Mouse (Mus musculus) heart, embryonic 16.5 days (tissue): ENCODE results near the gene Pik3r5. TPM values are rescaled to one million over a fixed set of nuclear protein-coding genes. Genes with fewer than 3 reads are reported as not detected.

Source experiments
- ATAC-seq: fragments of 200-750 bp; cut with Nextera tagmentation; replicated peaks from 2 replicates; pipeline ENCODE4 v1.8.0; 2017; ENCODE audit warnings: moderate number of reproducible peaks; ENCODE audit not compliant: insufficient read depth, low FRiP score; ENCODE audit errors: extremely low read depth
- H3K27ac ChIP-seq: fragments of 300-500 bp; sonication (generic); 2 replicates; pipeline ENCODE4 v1.5.1; 2014; ENCODE audit warnings: mild to moderate bottlenecking, low read length, control low read depth, moderate library complexity
- H3K27me3 ChIP-seq: fragments of 300-500 bp; sonication (generic); 2 replicates; pipeline ENCODE4 v1.6.1; 2014; ENCODE audit warnings: low read length, mixed read lengths; ENCODE audit not compliant: control insufficient read depth, insufficient read depth
- H3K36me3 ChIP-seq: fragments of 300-500 bp; sonication (generic); 2 replicates; pipeline ENCODE4 v1.6.1; 2014; ENCODE audit not compliant: control insufficient read depth, insufficient read depth
- H3K4me1 ChIP-seq: fragments of 300-500 bp; sonication (generic); 2 replicates; pipeline ENCODE4 v1.6.1; 2014; ENCODE audit warnings: low read length, mixed read lengths; ENCODE audit not compliant: control insufficient read depth, insufficient read depth
- H3K4me2 ChIP-seq: fragments of 300-500 bp; sonication (generic); 2 replicates; pipeline ENCODE4 v1.6.1; 2014; ENCODE audit warnings: low read depth, mild to moderate bottlenecking, control low read depth, low read length
- H3K4me3 ChIP-seq: fragments of 300-500 bp; sonication (generic); 2 replicates; pipeline ENCODE4 v1.5.1; 2014; ENCODE audit warnings: mild to moderate bottlenecking, control low read depth, low read length
- H3K9ac ChIP-seq: fragments of 300-500 bp; sonication (generic); 2 replicates; pipeline ENCODE4 v1.6.1; 2014; ENCODE audit warnings: low read length, control low read depth
- H3K9me3 ChIP-seq: fragments of 300-500 bp; sonication (generic); replicated peaks from 2 replicates; pipeline ENCODE4 v1.6.1; 2016; ENCODE audit warnings: low read length; ENCODE audit not compliant: control insufficient read depth
- WGBS: fragments of 180-500 bp; shearing (Covaris S2); extraction: QIAGEN DNeasy Blood & Tissue Kit; methylation state at CpG from one replicate; pipeline ENCODE4 v1.1.7; 2014; 5-methylcytosine and 5-hydroxymethylcytosine counted together
- polyA plus RNA-seq: library from polyadenylated mRNA; unstranded; fragments of >200 nt; fragmentation: Nextera tagmentation; extraction: Ambion mirVana; gene quantifications from 2 replicates; pipeline ENCODE4 v1.2.1, GENCODE M21; 2015

Gene Pik3r5
- polyA plus RNA-seq, 1 experiment from 2014 or later: 2.5 TPM

- peak overlapping the region; percentile 8; the same call in 1 of the 2 replicates for H3K4me2 ChIP-seq
- ATAC-seq: peak; percentile 56
- H3K9me3 ChIP-seq: no peaks in the 10 kb centered on the region
- WGBS: 39% methylated on average over 10 of the region's 10 CpGs
- no peak overlapping the region for H3K4me3 ChIP-seq
- no peaks in the 10 kb centered on the region for H3K36me3 ChIP-seq
- peak overlapping the region; percentile 36; the same call in 1 of the 2 replicates for H3K27ac ChIP-seq
- peaks cover 5% of the 10 kb centered on the region; the same call in 1 of the 2 replicates for H3K4me1 ChIP-seq
- no peaks in the 10 kb centered on the region for H3K27me3 ChIP-seq
- H3K9ac ChIP-seq: no peak overlapping the region
These were observed 19.4 kb downstream of the Pik3r5 start for GRCm38 (mm10) chr11:68451282-68451735.

DNA sequence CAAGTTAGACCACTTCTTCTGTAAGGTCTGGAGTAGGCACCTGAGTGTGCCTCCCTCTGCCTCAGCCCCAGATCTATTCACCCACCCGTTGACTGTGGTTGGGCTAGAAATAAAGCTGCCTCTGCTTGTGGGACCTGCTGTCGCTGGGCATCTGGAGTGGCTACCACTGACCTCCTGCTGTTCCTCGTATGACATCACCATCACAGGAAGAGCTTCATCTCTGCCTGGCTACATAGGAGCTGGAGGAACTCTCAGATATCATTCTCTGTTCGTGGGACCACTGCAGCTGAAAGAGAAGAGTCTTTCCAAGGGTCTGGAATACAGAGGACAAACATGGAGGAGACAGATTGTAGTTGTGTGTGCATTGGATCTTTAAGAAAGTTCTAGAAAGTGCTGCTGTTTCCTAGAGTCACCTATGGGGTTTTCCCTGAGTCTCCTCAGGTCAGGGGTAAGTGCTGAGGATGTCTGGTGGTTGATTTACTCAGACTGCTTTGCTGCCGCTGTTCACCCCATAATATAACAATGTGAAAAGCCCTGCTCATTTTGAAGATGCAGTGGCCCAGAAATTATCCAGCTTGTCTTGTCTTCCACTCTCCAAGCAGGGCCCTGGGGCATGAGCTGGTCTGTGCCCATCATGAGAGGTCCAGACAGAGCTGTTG is 20.0 kb downstream of the Pik3r5 start:
- H3K27me3 ChIP-seq: no peaks in the 10 kb centered on the region
- no peak overlapping the region for H3K4me3 ChIP-seq
- H3K9me3 ChIP-seq: no peaks in the 10 kb centered on the region
- ATAC-seq: no peak
- no peak overlapping the region for H3K4me2 ChIP-seq
- H3K36me3 ChIP-seq: no peaks in the 10 kb centered on the region
- H3K4me1 ChIP-seq: peaks cover 5% of the 10 kb centered on the region; the same call in 1 of the 2 replicates
- 44% methylated on average over 5 of the region's 5 CpGs for WGBS
- no peak overlapping the region for H3K9ac ChIP-seq
- no peak overlapping the region for H3K27ac ChIP-seq

- 92% methylated on average over 8 of the region's 8 CpGs for WGBS
- Histone ChIP-seq H3K4me1 (peaks cover 5% of the 10 kb centered on the region; the same call in 1 of the 2 replicates), H3K27me3 (no peaks in the 10 kb centered on the region), H3K4me2 (no peak overlapping the region), H3K9ac (no peak overlapping the region), H3K27ac (no peak overlapping the region), H3K9me3 (no peaks in the 10 kb centered on the region), H3K4me3 (no peak overlapping the region), H3K36me3 (no peaks in the 10 kb centered on the region)
- no peak for ATAC-seq
These were observed 20.8 kb downstream of the Pik3r5 start for GRCm38 (mm10) chr11:68452740-68453139.

DNA sequence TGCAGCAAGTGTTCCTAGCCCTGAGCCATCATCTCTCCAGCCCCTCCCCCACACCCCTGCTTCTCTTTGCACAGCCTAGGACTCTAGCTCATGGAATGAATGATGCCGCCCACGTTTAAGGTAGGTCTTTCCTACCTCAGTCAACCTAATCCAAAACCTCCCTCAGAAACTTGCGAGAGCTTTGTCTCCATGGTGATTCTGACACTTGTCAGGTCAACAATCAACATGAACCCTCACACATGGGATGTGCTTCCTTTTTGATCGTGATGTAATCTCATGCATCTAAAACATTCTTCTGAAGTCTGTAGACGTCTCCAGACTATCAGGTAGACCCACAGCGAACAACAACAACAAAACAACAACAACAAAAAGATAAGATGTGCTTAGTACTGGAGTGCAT is 21.4 kb downstream of the Pik3r5 start:
- Histone ChIP-seq H3K9ac (no peak overlapping the region), H3K9me3 (no peaks in the 10 kb centered on the region), H3K4me1 (peaks cover 5% of the 10 kb centered on the region; the same call in 1 of the 2 replicates), H3K36me3 (no peaks in the 10 kb centered on the region), H3K4me3 (no peak overlapping the region), H3K27me3 (no peaks in the 10 kb centered on the region), H3K27ac (no peak overlapping the region), H3K4me2 (no peak overlapping the region)
- no peak for ATAC-seq
- 46% methylated on average over 6 of the region's 6 CpGs for WGBS

DNA sequence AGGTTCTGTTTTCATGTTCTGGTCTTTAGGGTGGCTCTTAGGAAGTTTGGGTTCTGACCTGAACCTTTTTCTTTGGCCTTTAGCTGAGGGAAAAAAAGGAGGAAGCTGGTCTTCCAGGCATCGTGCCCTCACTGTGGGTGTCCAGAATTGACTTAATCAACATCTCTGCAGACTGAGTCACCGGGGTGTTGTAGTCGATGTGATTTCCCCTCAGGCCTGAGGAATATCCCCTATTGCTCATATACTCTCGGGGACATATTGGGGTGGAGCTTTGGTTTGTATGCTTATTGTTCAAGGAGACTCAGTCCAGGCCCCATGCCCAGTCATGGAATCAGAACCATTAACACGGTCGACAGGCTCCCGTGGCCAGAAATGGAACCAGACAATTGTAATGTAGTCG is 26.2 kb downstream of the Pik3r5 start:
- H3K36me3 ChIP-seq: no peaks in the 10 kb centered on the region
- 71% methylated on average over 8 of the region's 8 CpGs for WGBS
- no peak overlapping the region for H3K27ac ChIP-seq
- H3K9me3 ChIP-seq: no peaks in the 10 kb centered on the region; the same call in 1 of the 2 replicates
- H3K27me3 ChIP-seq: no peaks in the 10 kb centered on the region
- H3K4me3 ChIP-seq: no peak overlapping the region
- no peak overlapping the region for H3K9ac ChIP-seq
- H3K4me1 ChIP-seq: no peaks in the 10 kb centered on the region
- H3K4me2 ChIP-seq: no peak overlapping the region
- no peak for ATAC-seq

- H3K27ac ChIP-seq: no peak overlapping the region
- 74% methylated on average over 5 of the region's 5 CpGs for WGBS
- no peak for ATAC-seq
These were observed 27.1 kb downstream of the Pik3r5 start for GRCm38 (mm10) chr11:68459021-68459420.

GRCm38 (mm10) chr11:68459486-68459885 is 27.6 kb downstream of the Pik3r5 start:
- Histone ChIP-seq H3K4me1 (no peaks in the 10 kb centered on the region), H3K4me2 (no peak overlapping the region), H3K9ac (no peak overlapping the region), H3K9me3 (no peaks in the 10 kb centered on the region; the same call in 1 of the 2 replicates), H3K36me3 (no peaks in the 10 kb centered on the region), H3K4me3 (no peak overlapping the region), H3K27me3 (no peaks in the 10 kb centered on the region), H3K27ac (no peak overlapping the region)
- WGBS: 84% methylated on average over 5 of the region's 5 CpGs
- ATAC-seq: no peak

More at GRCm38 (mm10) chr11:68459021-68459420, 27.1 kb downstream of the Pik3r5 start:
- Histone ChIP-seq H3K9ac (no peak overlapping the region), H3K27me3 (no peaks in the 10 kb centered on the region), H3K36me3 (no peaks in the 10 kb centered on the region), H3K4me1 (no peaks in the 10 kb centered on the region), H3K4me2 (no peak overlapping the region), H3K9me3 (no peaks in the 10 kb centered on the region; the same call in 1 of the 2 replicates), H3K4me3 (no peak overlapping the region)

DNA sequence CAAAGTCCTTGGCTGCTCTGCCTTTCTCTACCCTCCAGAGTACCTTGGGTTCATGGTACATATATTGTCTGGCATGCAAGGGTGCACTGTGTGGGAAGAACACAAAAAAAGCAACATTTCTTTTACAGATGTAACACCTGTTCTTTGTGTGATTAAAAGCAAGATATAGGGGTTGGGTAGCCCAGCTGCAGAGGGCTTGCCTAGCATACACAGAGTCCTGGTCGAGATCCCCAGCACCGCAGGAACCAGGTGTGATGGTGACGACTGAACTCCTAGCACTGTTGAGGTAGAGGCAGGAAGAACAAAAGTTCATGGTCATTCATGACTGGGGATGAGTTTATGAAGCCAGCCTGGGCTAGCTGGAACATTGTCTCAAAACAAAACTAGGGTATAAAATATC is 30.8 kb downstream of the Pik3r5 start:
- Histone ChIP-seq H3K9me3 (no peaks in the 10 kb centered on the region; the same call in 1 of the 2 replicates), H3K9ac (no peak overlapping the region), H3K27ac (no peak overlapping the region), H3K4me2 (no peak overlapping the region), H3K4me1 (no peaks in the 10 kb centered on the region), H3K4me3 (no peak overlapping the region), H3K36me3 (no peaks in the 10 kb centered on the region), H3K27me3 (no peaks in the 10 kb centered on the region)
- 73% methylated on average over 3 of the region's 3 CpGs for WGBS
- ATAC-seq: no peak; the same call in 1 of the 2 replicates

- Histone ChIP-seq H3K27me3 (no peaks in the 10 kb centered on the region), H3K4me3 (no peak overlapping the region), H3K4me1 (no peaks in the 10 kb centered on the region), H3K4me2 (no peak overlapping the region), H3K36me3 (no peaks in the 10 kb centered on the region), H3K9ac (no peak overlapping the region), H3K27ac (no peak overlapping the region), H3K9me3 (no peaks in the 10 kb centered on the region; the same call in 1 of the 2 replicates)
- ATAC-seq: no peak
- 62% methylated on average over 5 of the region's 5 CpGs for WGBS
These were observed 32.3 kb downstream of the Pik3r5 start for GRCm38 (mm10) chr11:68464260-68464659.
